Mouse (Mus musculus) cerebellum, adult 2 months (tissue): Measurements from ENCODE around the gene Iba57. TPM values are rescaled to one million over a fixed set of nuclear protein-coding genes. Genes with fewer than 3 reads are reported as not detected.
"Not testable (repeated sequence)": the region's sequence is repeated elsewhere in the genome, so short reads cannot be mapped to it uniquely, and the experiment has no call there.

Experiments
- DNase-seq, 2 experiments: peaks; one replicate each; pipeline ENCODE4 v3.0.0; 2021
- H3K27ac ChIP-seq: fragments of 200-500 bp; 2 replicates; pipeline ENCODE4 v1.5.1; 2012; ENCODE audit warnings: low read length, control low read depth, inconsistent platforms; ENCODE audit not compliant: insufficient read depth
- H3K27me3 ChIP-seq: fragments of 200-500 bp; 2 replicates; pipeline ENCODE4 v1.6.1; 2012; ENCODE audit warnings: inconsistent platforms, mild to moderate bottlenecking, low read length, moderate library complexity; ENCODE audit not compliant: control insufficient read depth, insufficient read depth
- H3K4me1 ChIP-seq: fragments of 200-500 bp; 2 replicates; pipeline ENCODE4 v1.6.1; 2011; ENCODE audit warnings: low read length; ENCODE audit not compliant: control insufficient read depth, insufficient read depth
- H3K4me3 ChIP-seq: fragments of 200-500 bp; replicated peaks from 2 replicates; pipeline ENCODE3; 2011; ENCODE audit warnings: mild to moderate bottlenecking, low read depth, low read length, control low read depth; ENCODE audit not compliant: insufficient read depth
- CTCF ChIP-seq: fragments of 200-500 bp; IDR thresholded peaks from 2 replicates; pipeline ENCODE4 v1.5.1; 2011; ENCODE audit warnings: low read depth, mild to moderate bottlenecking, control low read depth, low read length, moderate library complexity, borderline replicate concordance; ENCODE audit not compliant: insufficient read depth
- POLR2A ChIP-seq: fragments of 200-500 bp; IDR thresholded peaks from 2 replicates; pipeline ENCODE4 v1.6.1; 2011; ENCODE audit warnings: low read length, control low read depth, borderline replicate concordance; ENCODE audit not compliant: insufficient read depth
- WGBS: fragments of 180-500 bp; shearing (Covaris S2); methylation state at CpG from one replicate; pipeline ENCODE4 v1.1.7; 2018; 5-methylcytosine and 5-hydroxymethylcytosine counted together
- polyA plus RNA-seq: library from polyadenylated mRNA; depleted of rRNA; stranded (reverse); fragments of >200 nt; gene quantifications from 2 replicates; pipeline ENCODE4 v1.2.3, GENCODE M21; 2012; rRNA removed

Gene Iba57
- polyA plus RNA-seq = 5.1 and 5.7 TPM in 2 replicates

- Histone ChIP-seq H3K4me1 (no peaks in the 10 kb centered on the region; the same call in 1 of the 2 replicates), H3K4me3 (peak within 1 kb of the TSS; percentile 81), H3K27ac (peak within 1 kb of the TSS; percentile 99), H3K27me3 (no peaks in the 10 kb centered on the region)
- DNase-seq = peak; percentile 99 to 100
- 3% methylated on average over 68 of the region's 68 CpGs for WGBS
- TF ChIP-seq CTCF (no peak), POLR2A (peak; percentile 59; the same call in 1 of the 2 replicates)
Observed at GRCm38 (mm10) chr11:59163255-59164236, at the start of gene Iba57. Iba57 (minus strand) TSS chr11:59163739.

DNA sequence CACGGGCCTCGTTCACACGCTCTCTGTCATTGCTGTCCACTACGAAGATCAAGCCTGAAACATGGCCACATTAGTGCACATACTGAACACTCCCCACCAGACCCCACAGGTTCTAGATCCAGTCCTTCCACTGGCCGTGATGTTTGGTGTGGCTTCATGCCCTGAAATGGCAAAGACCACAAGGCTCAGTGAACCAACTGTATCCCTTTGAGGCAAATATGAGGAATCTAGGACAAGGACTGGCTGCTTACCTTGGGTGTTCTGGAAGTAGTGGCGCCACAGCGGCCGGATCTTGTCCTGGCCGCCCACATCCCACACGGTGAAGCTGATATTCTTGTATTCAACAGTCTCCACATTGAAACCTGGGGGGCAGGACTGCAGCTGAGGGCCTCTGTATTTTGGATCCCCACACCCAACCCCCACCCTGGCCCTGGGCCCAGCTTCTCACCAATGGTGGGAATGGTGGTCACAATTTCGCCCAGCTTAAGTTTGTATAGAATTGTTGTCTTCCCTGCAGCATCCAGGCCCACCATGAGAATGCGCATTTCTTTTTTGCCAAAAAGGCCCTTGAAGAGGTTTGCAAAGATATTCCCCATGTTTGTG is 49.5 kb upstream of the Iba57 start:
- H3K27ac ChIP-seq = no peak overlapping the region
- no peak overlapping the region for H3K4me3 ChIP-seq
- WGBS = 74% methylated on average over 12 of the region's 12 CpGs
- H3K4me1 ChIP-seq = peaks cover 5% of the 10 kb centered on the region; the same call in 1 of the 2 replicates
- no peak for DNase-seq
- H3K27me3 ChIP-seq = no peaks in the 10 kb centered on the region
- TF ChIP-seq POLR2A (no peak), CTCF (no peak)

GRCm38 (mm10) chr11:59212320-59212719 is 48.8 kb upstream of the Iba57 start:
- not testable (repeated sequence) for DNase-seq, H3K4me3 ChIP-seq, H3K27me3 ChIP-seq, H3K4me1 ChIP-seq, H3K27ac ChIP-seq
- WGBS = 59% methylated on average over 12 of the region's 12 CpGs

GRCm38 (mm10) chr11:59211561-59211960 is 48.0 kb upstream of the Iba57 start:
- H3K4me3 ChIP-seq, H3K27ac ChIP-seq, DNase-seq, H3K27me3 ChIP-seq, H3K4me1 ChIP-seq: not testable (repeated sequence)
- 81% methylated on average over 9 of the region's 9 CpGs for whole genome bisulfite sequencing

- TF ChIP-seq CTCF (no peak), POLR2A (no peak)
- no peak overlapping the region for H3K4me3 ChIP-seq
- H3K4me1 ChIP-seq = peaks cover 5% of the 10 kb centered on the region; the same call in 1 of the 2 replicates
- 49% methylated on average over 4 of the region's 4 CpGs for WGBS
- no peak overlapping the region for H3K27ac ChIP-seq
- DNase-seq = no peak
- H3K27me3 ChIP-seq = no peaks in the 10 kb centered on the region
Observed at GRCm38 (mm10) chr11:59210020-59210419, 46.5 kb upstream of the Iba57 start.

DNA sequence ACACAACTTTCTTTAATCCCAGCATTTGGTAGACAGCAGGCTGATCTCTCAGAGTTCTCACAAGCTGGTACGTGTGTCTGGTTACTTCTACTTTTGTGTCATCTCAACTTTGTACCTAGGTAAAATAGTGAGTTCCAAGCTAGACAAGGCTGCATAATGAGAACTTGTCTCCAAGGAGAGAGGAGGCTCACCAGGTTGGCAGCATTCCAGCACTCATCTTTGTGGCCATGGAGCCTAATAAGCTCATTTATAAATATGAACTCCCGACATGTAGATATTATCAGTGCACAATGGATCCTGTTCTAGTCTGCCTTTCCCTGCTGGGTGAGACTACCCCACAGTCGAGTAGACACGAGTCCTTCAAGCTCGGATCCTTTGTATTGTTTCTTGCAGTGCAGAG is 46.0 kb upstream of the Iba57 start:
- no peak overlapping the region for H3K4me3 ChIP-seq
- no peaks in the 10 kb centered on the region for H3K27me3 ChIP-seq
- H3K27ac ChIP-seq = no peak overlapping the region
- DNase-seq = no peak
- peaks cover 5% of the 10 kb centered on the region; the same call in 1 of the 2 replicates for H3K4me1 ChIP-seq
- 19% methylated on average over 5 of the region's 5 CpGs for WGBS
- TF ChIP-seq CTCF (no peak), POLR2A (no peak)

- Histone ChIP-seq H3K27ac (no peak overlapping the region), H3K4me1 (peaks cover 5% of the 10 kb centered on the region; the same call in 1 of the 2 replicates), H3K27me3 (no peaks in the 10 kb centered on the region), H3K4me3 (peak overlapping the region; percentile 75)
- WGBS = 6% methylated on average over 18 of the region's 18 CpGs
- peak; percentile 67 to 68 for DNase-seq
- TF ChIP-seq POLR2A = no peak
- peak; percentile 70; the same call in 1 of the 2 replicates for TF ChIP-seq CTCF
Observed at GRCm38 (mm10) chr11:59209003-59209441, 45.5 kb upstream of the Iba57 start.

- H3K4me1 ChIP-seq = peaks cover 5% of the 10 kb centered on the region; the same call in 1 of the 2 replicates
- DNase-seq = peak; percentile 95 to 96
- no peaks in the 10 kb centered on the region for H3K27me3 ChIP-seq
- TF ChIP-seq CTCF (no peak), POLR2A (peak; percentile 98)
- H3K4me3 ChIP-seq = peak within 1 kb of the TSS; percentile 75
- WGBS = under 1% methylated on average over 67 of the region's 67 CpGs
- peak within 1 kb of the TSS; percentile 86 for H3K27ac ChIP-seq
Observed at GRCm38 (mm10) chr11:59208153-59208831, 44.8 kb upstream of the Iba57 start, which contains the start of gene 2310033P09Rik. 2310033P09Rik (plus strand) TSS chr11:59208321.
